Mouse (Mus musculus) small intestine, adult 2 months (tissue): ENCODE results near the gene Sncg. TPM values are rescaled to one million over a fixed set of nuclear protein-coding genes. Genes with fewer than 3 reads are reported as not detected.

Source experiments
- H3K27ac ChIP-seq: fragments of 200-500 bp; 2 replicates; pipeline ENCODE4 v1.5.1; 2012; ENCODE audit warnings: low read depth, low read length, control low read depth, inconsistent platforms; ENCODE audit not compliant: insufficient read depth
- H3K27me3 ChIP-seq: fragments of 200-500 bp; 2 replicates; pipeline ENCODE4 v1.6.1; 2012; ENCODE audit warnings: mild to moderate bottlenecking, moderate library complexity, low read length, inconsistent platforms; ENCODE audit not compliant: control insufficient read depth, insufficient read depth
- H3K36me3 ChIP-seq: fragments of 200-500 bp; 2 replicates; pipeline ENCODE4 v1.6.1; 2012; ENCODE audit warnings: mild to moderate bottlenecking, low read length, control low read depth, inconsistent platforms; ENCODE audit not compliant: control insufficient read depth, insufficient read depth
- H3K4me1 ChIP-seq: fragments of 200-500 bp; 2 replicates; pipeline ENCODE4 v1.6.1; 2012; ENCODE audit warnings: low read length, inconsistent platforms, mixed read lengths; ENCODE audit not compliant: control insufficient read depth, insufficient read depth, insufficient read length
- H3K4me3 ChIP-seq: fragments of 200-500 bp; 2 replicates; pipeline ENCODE4 v1.5.1; 2012; ENCODE audit warnings: low read depth, mild to moderate bottlenecking, control low read depth, inconsistent platforms, low read length, moderate library complexity
- CTCF ChIP-seq: fragments of 200-500 bp; IDR thresholded peaks from 2 replicates; pipeline ENCODE4 v1.5.1; 2012; ENCODE audit warnings: low read depth, mild to moderate bottlenecking, control low read depth, inconsistent platforms, low read length, moderate library complexity, mixed read lengths; ENCODE audit not compliant: insufficient replicate concordance, insufficient read length; ENCODE audit errors: extremely low read depth
- POLR2A ChIP-seq: fragments of 200-500 bp; IDR thresholded peaks from 2 replicates; pipeline ENCODE4 v1.6.1; 2012; ENCODE audit warnings: low read depth, mild to moderate bottlenecking, control low read depth, inconsistent platforms, low read length, moderate library complexity
- WGBS: fragments of 180-500 bp; shearing (Covaris S2); methylation state at CpG from one replicate; pipeline ENCODE4 v1.1.7; 2018; 5-methylcytosine and 5-hydroxymethylcytosine counted together
- polyA plus RNA-seq: library from polyadenylated mRNA; depleted of rRNA; stranded (reverse); fragments of >200 nt; gene quantifications from 2 replicates; pipeline ENCODE4 v1.2.3, GENCODE M21; 2012

The Sncg gene
- polyA plus RNA-seq, 1 experiment, result 4.8 TPM

DNA sequence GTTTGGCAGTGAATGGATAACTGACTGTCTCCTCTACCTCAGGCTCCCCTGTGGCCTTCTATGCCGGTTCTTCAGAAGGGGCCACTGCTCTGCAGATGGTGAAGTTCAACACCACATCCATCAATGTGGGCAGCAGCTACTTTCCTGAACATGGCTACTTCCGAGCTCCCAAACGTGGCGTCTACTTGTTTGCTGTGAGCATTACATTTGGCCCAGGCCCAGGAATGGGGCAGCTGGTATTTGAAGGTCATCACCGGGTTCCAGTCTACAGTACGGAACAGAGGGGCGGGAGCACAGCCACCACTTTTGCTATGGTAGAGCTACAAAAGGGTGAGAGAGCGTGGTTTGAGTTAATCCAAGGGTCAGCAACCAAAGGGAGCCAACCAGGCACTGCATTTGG is 28.3 kb upstream of the Sncg start:
- H3K27ac ChIP-seq, result no peak overlapping the region
- no peaks in the 10 kb centered on the region for H3K27me3 ChIP-seq
- no peaks in the 10 kb centered on the region for H3K4me1 ChIP-seq
- H3K4me3 ChIP-seq, result no peak overlapping the region
- TF ChIP-seq CTCF (no peak), POLR2A (no peak; the same call in 1 of the 2 replicates)
- peaks cover 2% of the 10 kb centered on the region for H3K36me3 ChIP-seq
- 31% methylated on average over 8 of the region's 8 CpGs for WGBS

- Histone ChIP-seq H3K4me1 (no peaks in the 10 kb centered on the region), H3K36me3 (no peaks in the 10 kb centered on the region), H3K27ac (no peak overlapping the region), H3K4me3 (no peak overlapping the region), H3K27me3 (no peaks in the 10 kb centered on the region)
- TF ChIP-seq POLR2A (no peak), CTCF (peak; percentile 100; the same call in 1 of the 2 replicates)
- 28% methylated on average over 6 of the region's 6 CpGs for WGBS
These were observed 26.5 kb upstream of the Sncg start for GRCm38 (mm10) chr14:34401135-34401534.

DNA sequence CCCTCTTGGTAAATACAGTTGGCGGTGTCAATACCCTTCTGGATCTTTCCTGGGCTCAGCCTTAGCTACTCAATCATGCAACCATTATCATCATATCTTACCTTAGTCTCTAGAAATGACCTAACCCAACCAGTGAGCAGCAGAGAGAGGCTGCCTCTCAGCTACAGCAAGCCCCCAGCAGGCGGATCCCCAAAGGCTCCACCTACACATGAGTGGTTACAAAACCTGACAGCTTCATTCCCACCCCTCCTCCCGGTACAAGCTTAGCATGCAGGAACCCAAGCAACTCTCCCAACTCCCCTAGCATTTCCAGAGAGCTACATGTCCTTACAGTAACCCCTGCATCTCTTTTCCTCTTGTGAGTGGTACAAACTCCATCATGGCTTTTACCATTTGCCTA is 25.4 kb upstream of the Sncg start:
- TF ChIP-seq CTCF (no peak), POLR2A (no peak)
- no peaks in the 10 kb centered on the region for H3K27me3 ChIP-seq
- H3K36me3 ChIP-seq, result no peaks in the 10 kb centered on the region
- no peaks in the 10 kb centered on the region for H3K4me1 ChIP-seq
- no peak overlapping the region for H3K4me3 ChIP-seq
- no peak overlapping the region for H3K27ac ChIP-seq
- WGBS, result 89% methylated on average over 3 of the region's 3 CpGs

DNA sequence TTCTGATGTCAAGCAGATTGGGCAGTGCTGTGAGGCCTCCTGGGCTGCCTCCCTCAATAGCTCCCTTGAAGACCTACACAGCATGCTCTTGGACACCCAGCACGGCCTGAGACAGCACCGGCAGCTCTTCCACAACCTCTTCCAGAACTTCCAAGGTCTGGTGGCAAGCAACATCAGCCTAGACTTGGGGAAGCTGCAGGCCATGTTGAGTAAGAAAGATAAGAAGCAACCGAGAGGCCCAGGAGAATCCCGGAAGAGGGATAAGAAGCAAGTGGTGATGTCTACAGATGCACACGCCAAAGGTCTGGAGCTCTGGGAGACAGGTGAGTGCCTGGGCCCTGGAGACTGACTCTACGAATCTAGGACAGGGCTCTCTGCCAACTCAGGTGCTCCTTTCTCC is 24.7 kb upstream of the Sncg start:
- 83% methylated on average over 6 of the region's 6 CpGs for WGBS
- TF ChIP-seq CTCF, result no peak
- no peak for TF ChIP-seq POLR2A
- H3K36me3 ChIP-seq, result no peaks in the 10 kb centered on the region
- no peak overlapping the region for H3K27ac ChIP-seq
- H3K4me3 ChIP-seq, result no peak overlapping the region
- no peaks in the 10 kb centered on the region for H3K27me3 ChIP-seq
- H3K4me1 ChIP-seq, result no peaks in the 10 kb centered on the region

DNA sequence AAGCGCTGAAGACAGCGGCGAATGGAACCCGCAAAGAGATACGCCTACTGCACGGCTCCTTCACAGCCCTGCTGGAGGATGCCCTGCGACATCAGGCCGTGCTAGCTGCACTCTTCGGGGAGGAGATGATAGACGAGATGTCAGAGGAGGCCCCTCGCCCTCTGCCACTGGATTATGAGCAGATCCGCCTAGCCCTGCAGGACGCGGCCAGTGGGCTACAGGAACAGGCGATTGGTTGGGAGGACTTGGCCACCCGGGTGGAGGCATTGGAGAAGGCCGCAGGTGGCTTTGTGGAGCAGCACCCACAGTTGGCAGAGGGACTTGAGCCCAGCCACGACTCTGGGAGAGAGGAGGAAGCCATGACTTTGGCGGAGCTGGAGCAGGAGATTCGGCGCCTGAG is 24.3 kb upstream of the Sncg start:
- H3K4me1 ChIP-seq, result no peaks in the 10 kb centered on the region
- 92% methylated on average over 21 of the region's 21 CpGs for WGBS
- H3K4me3 ChIP-seq, result no peak overlapping the region
- H3K36me3 ChIP-seq, result no peaks in the 10 kb centered on the region
- TF ChIP-seq POLR2A (no peak), CTCF (no peak)
- no peak overlapping the region for H3K27ac ChIP-seq
- H3K27me3 ChIP-seq, result no peaks in the 10 kb centered on the region

DNA sequence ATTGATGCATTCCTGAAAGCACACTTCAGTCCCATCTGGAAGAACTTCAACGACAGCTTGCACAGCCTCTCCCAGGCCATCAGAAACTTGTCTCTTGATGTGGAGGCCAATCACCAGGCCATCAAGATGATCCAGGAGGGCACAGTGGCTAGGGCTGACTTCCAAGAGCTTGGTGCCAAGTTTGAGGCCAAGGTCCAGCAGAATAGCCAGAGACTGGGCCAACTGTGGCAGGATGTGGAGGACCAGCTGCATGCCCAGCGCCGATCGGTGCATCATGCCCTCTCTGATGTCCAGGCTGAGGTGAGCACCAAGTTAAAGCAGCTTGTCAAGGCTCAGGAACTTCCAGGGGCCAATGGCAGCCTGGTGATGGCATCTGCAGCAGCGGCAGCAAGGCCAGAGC is 23.3 kb upstream of the Sncg start:
- no peak overlapping the region for H3K27ac ChIP-seq
- TF ChIP-seq CTCF (no peak), POLR2A (no peak)
- no peaks in the 10 kb centered on the region for H3K27me3 ChIP-seq
- H3K36me3 ChIP-seq, result no peaks in the 10 kb centered on the region
- WGBS, result 82% methylated on average over 5 of the region's 5 CpGs
- H3K4me1 ChIP-seq, result no peaks in the 10 kb centered on the region
- no peak overlapping the region for H3K4me3 ChIP-seq

- 70% methylated on average over 4 of the region's 4 CpGs for WGBS
- H3K36me3 ChIP-seq, result no peaks in the 10 kb centered on the region
- H3K4me3 ChIP-seq, result no peak overlapping the region
- TF ChIP-seq CTCF, result no peak
- no peak for TF ChIP-seq POLR2A
- no peaks in the 10 kb centered on the region for H3K27me3 ChIP-seq
- no peaks in the 10 kb centered on the region for H3K4me1 ChIP-seq
- no peak overlapping the region for H3K27ac ChIP-seq
These were observed 18.7 kb upstream of the Sncg start for GRCm38 (mm10) chr14:34393295-34393694.

DNA sequence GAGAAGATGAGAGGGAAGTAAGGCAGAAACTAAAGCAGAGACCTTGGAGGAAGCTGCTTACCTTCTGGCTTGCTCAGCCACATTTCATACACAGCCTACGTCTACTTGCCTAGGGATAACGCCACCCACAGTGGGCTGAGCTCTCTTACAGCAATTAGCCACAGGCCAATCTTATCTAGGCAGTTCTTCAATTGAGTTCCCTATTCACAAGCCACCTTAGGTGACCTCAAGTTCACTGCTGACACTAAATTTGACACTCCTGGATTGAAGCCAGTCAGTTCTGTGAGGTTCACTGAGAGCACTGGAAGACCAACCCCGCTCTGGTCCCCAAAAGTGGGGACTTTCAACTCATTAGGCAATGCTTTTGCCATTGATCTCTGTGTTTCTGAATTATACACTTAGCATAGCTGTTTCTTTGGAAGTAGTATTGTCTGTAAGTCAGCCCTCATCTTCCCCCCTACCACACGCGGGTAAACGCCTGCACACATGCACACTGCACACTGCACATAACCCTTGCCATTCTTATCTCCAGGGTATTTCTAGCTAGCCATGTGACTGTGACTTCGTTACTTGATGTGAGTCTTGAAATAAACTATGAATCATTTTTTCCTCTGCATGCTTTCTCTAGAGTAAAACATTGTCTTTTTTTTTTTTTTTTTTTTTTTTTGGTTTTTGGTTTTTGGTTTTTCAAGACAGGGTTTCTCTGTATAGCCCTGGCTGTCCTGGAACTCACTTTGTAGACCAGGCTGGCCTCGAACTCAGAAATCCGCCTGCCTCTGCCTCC is 8.5 kb upstream of the Sncg start:
- Histone ChIP-seq H3K4me3 (no peak overlapping the region), H3K36me3 (no peaks in the 10 kb centered on the region), H3K27ac (no peak overlapping the region), H3K4me1 (no peaks in the 10 kb centered on the region), H3K27me3 (no peaks in the 10 kb centered on the region)
- TF ChIP-seq CTCF (no peak), POLR2A (no peak)
- 88% methylated on average over 9 of the region's 9 CpGs for WGBS
